Mouse (Mus musculus): ENCODE measurements around the gene Gnao1. TPM values are rescaled to one million over a fixed set of nuclear protein-coding genes. Genes with fewer than 3 reads are reported as not detected.

Gene Gnao1
- polyA plus RNA-seq, 1 experiment, result 11.9 TPM

DNA sequence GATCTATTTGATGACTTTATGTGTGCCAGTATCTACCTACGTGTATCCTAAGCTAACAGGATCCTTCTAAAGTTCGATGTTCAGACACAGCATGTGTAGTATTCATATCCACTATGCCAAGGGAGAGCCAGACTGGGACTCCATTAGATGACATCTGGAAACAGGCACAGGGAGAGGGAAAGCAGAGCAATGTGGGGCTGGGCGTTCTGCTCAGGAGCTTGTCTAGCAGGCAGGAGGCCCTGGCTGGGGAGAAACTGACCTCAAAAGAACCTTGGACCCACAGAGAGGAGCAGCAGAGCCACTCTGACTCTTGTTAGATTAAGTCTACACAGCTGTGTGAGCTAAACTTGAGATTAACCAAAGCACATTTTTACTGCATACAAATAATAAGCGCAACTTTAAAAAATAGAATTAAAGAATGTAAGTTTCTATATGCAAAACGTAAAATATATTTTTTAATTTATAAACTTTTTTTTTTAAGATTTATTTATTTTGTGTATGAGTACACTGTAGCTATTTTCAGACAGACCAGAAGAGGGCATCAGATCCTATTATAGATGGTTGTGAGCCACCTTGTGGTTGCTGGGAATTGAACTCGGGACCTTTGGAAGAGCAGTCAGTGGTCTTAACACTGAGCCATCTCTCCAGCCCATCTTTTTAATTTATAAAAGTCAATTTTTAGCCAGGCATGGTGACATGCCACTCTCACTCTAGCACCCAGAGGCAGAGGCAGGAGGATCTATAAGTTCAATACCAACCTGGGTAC lies 166.9 kb downstream of the Gnao1 start:
- Histone ChIP-seq H3K4me1 (ENCODE audit: control insufficient read depth, insufficient read depth, low read length) (0 out of 2 replicates have a peak, but pooled peaks cover 3% of the 10 kb centered on the region), H3K4me3 (ENCODE audit: insufficient read depth, low read length) (no peak overlapping the region), H3K27ac (ENCODE audit: insufficient read depth, low read length) (no peak overlapping the region)
- no peak for TF ChIP-seq POLR2A (IDR thresholded peaks at IDR 0.05; ENCODE audit: low read depth, low read length)
- no peak for TF ChIP-seq CTCF (IDR thresholded peaks at IDR 0.05; ENCODE audit: borderline replicate concordance, insufficient read depth, low read length)

DNA sequence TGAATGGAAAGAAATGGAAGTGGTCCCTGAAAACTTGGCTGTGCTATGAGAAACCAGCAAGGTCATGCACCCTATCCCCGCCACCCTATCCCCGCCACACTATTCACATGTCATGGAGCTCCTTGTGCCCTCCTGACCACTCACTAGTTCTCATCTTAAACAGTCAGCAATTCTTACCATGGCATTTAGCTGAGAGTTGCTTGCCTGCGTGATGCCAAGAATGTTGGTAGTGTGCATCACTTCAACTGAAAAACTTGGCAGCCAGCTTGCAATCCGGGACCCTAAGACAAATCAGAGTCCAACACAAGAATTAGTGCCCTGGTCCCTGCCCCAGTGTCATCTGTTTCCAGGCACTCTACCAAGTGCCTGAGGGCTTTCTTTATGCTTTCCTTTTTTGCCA lies 170.4 kb downstream of the Gnao1 start:
- H3K4me3 ChIP-seq (ENCODE audit: insufficient read depth, low read length), result no peak overlapping the region
- no peak for TF ChIP-seq CTCF (IDR thresholded peaks at IDR 0.05; ENCODE audit: borderline replicate concordance, insufficient read depth, low read length)
- TF ChIP-seq POLR2A (IDR thresholded peaks at IDR 0.05; ENCODE audit: low read depth, low read length), result no peak
- no peak overlapping the region for H3K27ac ChIP-seq (ENCODE audit: insufficient read depth, low read length)
- peaks cover 8% of the 10 kb centered on the region; the same call in 1 of the 2 replicates for H3K4me1 ChIP-seq (ENCODE audit: control insufficient read depth, insufficient read depth, low read length)

DNA sequence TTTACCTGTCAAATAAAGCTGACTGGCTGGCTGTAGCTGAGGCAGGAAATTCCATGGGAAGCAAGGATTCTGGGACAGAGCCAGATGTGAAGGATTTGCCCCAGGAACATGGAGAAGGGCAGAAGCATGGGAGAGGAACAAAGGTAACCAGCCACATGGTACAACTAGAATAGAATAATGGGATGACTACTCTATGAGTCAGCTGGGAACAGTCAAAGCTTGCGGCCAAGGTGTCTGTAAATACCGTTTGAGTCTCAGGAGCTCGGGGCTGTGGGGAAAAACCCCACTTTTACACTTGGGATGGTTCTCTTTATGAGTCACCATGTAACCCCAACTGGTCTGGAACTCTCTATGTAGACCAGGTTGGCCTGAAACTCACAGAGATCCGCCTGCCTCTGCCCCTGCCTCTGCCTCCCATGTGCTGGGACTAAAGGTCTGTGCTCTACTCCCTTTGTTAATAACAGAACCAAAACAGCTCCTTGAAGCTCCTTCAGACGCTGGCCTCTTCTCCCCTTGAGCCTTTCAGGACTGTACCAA lies 172.0 kb downstream of the Gnao1 start:
- H3K4me1 ChIP-seq (ENCODE audit: control insufficient read depth, insufficient read depth, low read length), result peaks cover 8% of the 10 kb centered on the region; the same call in 1 of the 2 replicates
- TF ChIP-seq POLR2A (IDR thresholded peaks at IDR 0.05; ENCODE audit: low read depth, low read length) (no peak), CTCF (IDR thresholded peaks at IDR 0.05; ENCODE audit: borderline replicate concordance, insufficient read depth, low read length) (no peak)
- no peak overlapping the region for H3K4me3 ChIP-seq (ENCODE audit: insufficient read depth, low read length)
- peak overlapping the region; percentile 27; the same call in 1 of the 2 replicates for H3K27ac ChIP-seq (ENCODE audit: insufficient read depth, low read length)

DNA sequence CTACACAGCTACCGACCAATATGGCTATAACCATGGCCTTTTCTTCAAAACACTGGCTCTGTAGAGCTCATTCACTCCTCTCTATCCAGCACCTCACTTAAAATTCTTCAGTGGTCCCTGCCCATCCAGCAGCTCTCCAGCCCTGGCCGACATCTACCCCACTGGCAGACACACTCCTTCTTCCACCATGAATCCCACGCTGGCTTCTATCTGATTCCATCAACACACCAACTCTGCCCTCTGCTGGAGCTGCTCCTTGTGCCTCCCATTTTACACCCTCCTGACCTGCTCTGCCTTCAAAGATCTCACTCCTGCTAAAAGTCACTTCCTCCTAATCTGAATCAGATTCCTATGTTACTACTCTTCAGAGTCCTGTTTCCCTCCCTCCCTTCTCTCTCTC lies 174.1 kb downstream of the Gnao1 start:
- Histone ChIP-seq H3K4me3 (ENCODE audit: insufficient read depth, low read length) (no peak overlapping the region), H3K27ac (ENCODE audit: insufficient read depth, low read length) (no peak overlapping the region), H3K4me1 (ENCODE audit: control insufficient read depth, insufficient read depth, low read length) (peaks cover 8% of the 10 kb centered on the region; the same call in 1 of the 2 replicates)
- TF ChIP-seq CTCF (IDR thresholded peaks at IDR 0.05; ENCODE audit: borderline replicate concordance, insufficient read depth, low read length) (no peak), POLR2A (IDR thresholded peaks at IDR 0.05; ENCODE audit: low read depth, low read length) (no peak)

DNA sequence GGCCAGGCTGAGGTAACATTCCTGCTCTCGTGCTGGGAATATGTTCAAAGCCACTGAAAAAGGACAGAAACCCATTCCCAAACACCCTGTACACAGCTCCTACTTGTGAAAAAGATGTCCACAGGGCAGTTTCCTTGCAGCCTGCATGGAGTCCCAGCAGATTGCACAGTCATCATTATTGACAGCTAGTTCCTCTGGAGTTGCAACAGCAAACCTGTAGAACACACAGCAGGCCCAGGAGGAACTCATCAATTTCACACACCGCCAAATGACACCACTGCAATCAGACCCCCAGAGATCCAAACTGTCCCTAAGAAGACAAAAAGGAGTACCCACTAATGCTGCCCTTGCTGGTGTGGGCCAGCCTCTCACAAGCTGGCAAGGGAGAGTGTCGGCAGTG lies 175.0 kb downstream of the Gnao1 start:
- TF ChIP-seq POLR2A (IDR thresholded peaks at IDR 0.05; ENCODE audit: low read depth, low read length) (no peak), CTCF (IDR thresholded peaks at IDR 0.05; ENCODE audit: borderline replicate concordance, insufficient read depth, low read length) (no peak)
- peaks cover 8% of the 10 kb centered on the region; the same call in 1 of the 2 replicates for H3K4me1 ChIP-seq (ENCODE audit: control insufficient read depth, insufficient read depth, low read length)

DNA sequence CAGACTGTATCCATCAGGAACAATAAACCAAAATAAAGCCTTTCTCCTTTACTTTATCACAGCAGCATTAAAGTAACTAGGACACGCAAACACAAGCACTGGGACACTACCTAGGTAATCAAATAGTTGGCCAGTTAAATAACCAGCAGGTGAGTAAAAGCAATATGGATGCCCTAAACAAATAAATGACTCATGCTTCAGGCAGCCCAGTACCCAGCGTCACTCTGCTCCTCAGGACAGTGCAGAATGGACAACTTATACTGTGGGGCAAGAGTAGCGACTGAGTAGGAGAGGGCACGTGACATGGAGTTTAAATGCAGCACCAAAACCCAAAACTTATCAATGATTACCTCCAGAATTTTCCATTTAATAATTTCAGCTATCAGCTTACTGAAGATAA lies 180.0 kb downstream of the Gnao1 start:
- no peak overlapping the region for H3K27ac ChIP-seq (ENCODE audit: insufficient read depth, low read length)
- H3K4me3 ChIP-seq (ENCODE audit: insufficient read depth, low read length), result no peak overlapping the region
- no peak for TF ChIP-seq POLR2A (IDR thresholded peaks at IDR 0.05; ENCODE audit: low read depth, low read length)
- H3K4me1 ChIP-seq (ENCODE audit: control insufficient read depth, insufficient read depth, low read length), result no peaks in the 10 kb centered on the region

More for the DNA sequence above, 175.0 kb downstream of the Gnao1 start:
- Histone ChIP-seq H3K4me3 (ENCODE audit: insufficient read depth, low read length) (no peak overlapping the region), H3K27ac (ENCODE audit: insufficient read depth, low read length) (no peak overlapping the region)

DNA sequence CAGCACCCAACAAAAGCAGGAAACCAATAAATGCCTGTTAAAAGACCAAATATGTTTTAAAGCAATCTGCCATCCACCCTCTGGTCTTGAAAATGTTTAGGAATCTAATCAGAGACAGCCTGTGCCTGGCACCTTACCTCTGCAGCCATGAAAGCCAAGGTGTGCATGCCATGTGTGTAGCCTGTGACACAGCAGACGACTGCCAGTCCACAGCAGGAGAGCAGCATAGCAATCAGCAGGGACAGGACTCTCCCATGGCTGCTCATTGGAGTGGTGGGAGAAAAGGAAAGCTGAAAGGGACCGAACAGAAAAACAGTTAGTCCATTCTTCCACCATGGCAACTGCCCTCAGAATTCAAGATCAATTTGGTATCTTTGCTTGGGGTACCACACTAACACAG lies 189.2 kb downstream of the Gnao1 start:
- H3K27ac ChIP-seq (ENCODE audit: insufficient read depth, low read length), result no peak overlapping the region
- no peak for TF ChIP-seq CTCF (IDR thresholded peaks at IDR 0.05; ENCODE audit: borderline replicate concordance, insufficient read depth, low read length)
- no peak for TF ChIP-seq POLR2A (IDR thresholded peaks at IDR 0.05; ENCODE audit: low read depth, low read length)
- no peak overlapping the region for H3K4me3 ChIP-seq (ENCODE audit: insufficient read depth, low read length)
- H3K4me1 ChIP-seq (ENCODE audit: control insufficient read depth, insufficient read depth, low read length), result no peaks in the 10 kb centered on the region

DNA sequence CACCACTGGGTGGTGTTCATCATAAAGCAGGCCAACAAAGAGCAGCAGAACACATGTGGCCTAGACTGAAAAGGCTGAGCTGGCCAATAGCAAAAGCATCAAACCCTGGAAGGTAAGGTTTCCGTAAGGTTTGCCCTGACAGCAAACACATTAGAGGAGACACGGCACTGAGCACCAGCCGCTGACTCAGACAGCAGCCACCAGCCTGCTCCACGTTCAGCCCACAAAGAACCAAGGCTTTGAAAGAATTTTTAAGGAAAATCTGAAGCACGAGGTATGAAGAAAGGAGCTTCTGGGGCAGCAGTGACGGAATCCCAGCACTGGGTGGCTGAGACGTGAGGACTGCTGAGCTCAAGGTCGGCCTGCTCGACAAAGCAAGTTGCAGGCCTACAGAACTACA lies 194.4 kb downstream of the Gnao1 start:
- no peaks in the 10 kb centered on the region for H3K4me1 ChIP-seq (ENCODE audit: control insufficient read depth, insufficient read depth, low read length)
- no peak overlapping the region for H3K4me3 ChIP-seq (ENCODE audit: insufficient read depth, low read length)
- no peak for TF ChIP-seq POLR2A (IDR thresholded peaks at IDR 0.05; ENCODE audit: low read depth, low read length)
- no peak overlapping the region for H3K27ac ChIP-seq (ENCODE audit: insufficient read depth, low read length)

DNA sequence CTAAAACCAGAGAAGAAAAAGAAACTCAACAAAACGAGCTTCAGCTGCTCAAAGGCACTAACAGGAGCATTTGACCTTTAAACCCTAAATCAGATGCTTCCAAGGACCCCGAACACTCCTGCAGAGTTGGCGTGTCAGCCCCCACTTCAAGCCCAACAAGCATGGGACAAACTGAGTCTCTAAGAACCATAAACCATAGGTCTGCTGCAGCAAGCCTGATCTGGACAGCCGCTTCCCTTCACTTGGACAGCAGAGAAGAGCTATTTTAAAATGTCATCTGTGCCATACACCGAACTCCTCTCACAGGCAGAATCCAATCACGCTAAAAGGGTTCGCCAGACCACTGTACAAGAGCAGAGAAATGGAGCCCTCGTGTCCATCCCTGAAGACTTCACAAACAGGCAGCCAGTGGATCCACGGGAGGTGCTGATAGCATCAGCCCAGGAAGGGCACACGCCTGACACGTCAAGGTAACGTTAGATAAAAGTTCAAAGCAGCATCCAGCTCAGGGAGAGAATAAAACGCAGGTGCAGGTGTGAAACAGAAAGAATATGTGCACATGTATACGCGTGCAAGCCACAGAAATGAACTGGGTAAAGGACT lies 199.6 kb downstream of the Gnao1 start:
- H3K27ac ChIP-seq (ENCODE audit: insufficient read depth, low read length), result no peak overlapping the region
- H3K4me1 ChIP-seq (ENCODE audit: control insufficient read depth, insufficient read depth, low read length), result peaks cover 11% of the 10 kb centered on the region
- no peak overlapping the region for H3K4me3 ChIP-seq (ENCODE audit: insufficient read depth, low read length)
- TF ChIP-seq CTCF (IDR thresholded peaks at IDR 0.05; ENCODE audit: borderline replicate concordance, insufficient read depth, low read length), result no peak

DNA sequence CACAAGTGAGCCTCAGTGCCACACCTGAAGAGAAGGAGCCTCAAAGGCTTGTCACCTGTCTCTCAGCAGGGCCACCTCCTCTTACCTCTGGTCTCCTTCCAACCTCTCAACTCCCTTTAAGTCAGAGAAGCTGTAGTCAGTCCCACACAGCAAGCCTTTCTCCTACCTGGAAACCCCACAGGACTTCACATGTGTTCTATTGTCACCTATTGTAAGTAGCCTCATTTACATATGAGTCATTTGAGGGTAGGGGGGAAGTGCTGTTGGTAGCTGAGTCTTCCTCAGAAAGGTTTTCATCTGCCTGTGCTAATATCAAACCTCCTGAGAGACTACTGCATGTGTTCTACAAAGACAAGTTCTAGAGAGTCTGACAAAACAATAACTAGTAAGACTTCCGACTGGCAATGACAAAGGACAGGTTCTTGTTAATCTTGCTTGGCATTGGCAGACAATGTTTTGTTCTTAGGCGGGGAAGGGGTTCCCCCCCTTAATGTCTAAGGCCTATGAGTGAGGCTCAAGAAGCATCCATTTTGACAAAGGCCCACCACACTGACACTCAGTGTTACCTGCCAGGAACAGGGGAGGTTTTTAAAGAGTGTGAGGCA lies 200.4 kb downstream of the Gnao1 start:
- TF ChIP-seq POLR2A (IDR thresholded peaks at IDR 0.05; ENCODE audit: low read depth, low read length) (no peak), CTCF (IDR thresholded peaks at IDR 0.05; ENCODE audit: borderline replicate concordance, insufficient read depth, low read length) (no peak)
- Histone ChIP-seq H3K4me3 (ENCODE audit: insufficient read depth, low read length) (no peak overlapping the region; the same call in 1 of the 2 replicates), H3K4me1 (ENCODE audit: control insufficient read depth, insufficient read depth, low read length) (peaks cover 11% of the 10 kb centered on the region), H3K27ac (ENCODE audit: insufficient read depth, low read length) (no peak overlapping the region)
